Mouse (Mus musculus): ENCODE results near the gene Sdr39u1. TPM values are rescaled to one million over a fixed set of nuclear protein-coding genes. Genes with fewer than 3 reads are reported as not detected.

The Sdr39u1 gene
- polyA plus RNA-seq (2016; fragmentation: Nextera tagmentation; extraction: Ambion mirVana), result 63.5 and 68.3 TPM in 2 replicates

DNA sequence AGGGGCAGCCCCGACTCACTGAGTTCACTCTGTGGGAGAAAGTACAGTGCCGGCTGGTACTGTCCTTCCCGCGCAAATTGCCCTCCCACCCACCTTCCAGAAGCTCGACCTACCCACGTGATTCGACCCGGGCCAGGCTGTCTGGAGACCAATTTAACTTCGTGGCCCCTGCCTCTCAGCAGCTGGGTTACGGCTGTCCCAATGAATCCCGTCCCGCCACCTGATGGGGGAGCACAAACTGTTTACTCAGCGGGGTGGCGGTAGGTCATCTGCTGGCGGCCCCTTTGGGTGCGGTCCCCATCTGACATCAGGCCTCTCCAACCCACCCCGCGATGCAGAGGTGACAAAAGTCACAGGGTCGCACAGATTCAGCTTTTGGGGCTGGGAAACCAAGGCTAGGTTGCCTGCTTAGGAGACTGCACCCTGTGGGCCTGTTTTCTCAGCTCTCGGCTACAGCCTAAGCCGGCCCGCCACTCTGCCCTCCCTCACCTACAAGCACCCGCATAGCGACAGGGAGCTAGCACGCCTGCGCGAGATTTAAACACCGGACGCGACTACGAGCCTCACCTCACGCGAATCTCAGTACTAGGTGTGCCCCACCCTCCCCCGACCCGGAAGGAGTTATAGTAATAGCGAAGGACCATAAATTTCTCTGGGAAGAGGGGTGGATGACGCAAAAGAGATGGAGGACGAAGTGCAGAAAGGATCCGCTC, at the start of gene Sdr39u1:
TSS of gene Sdr39u1 (minus strand) at position 593 of the 713 bp plus-strand sequence.
- Histone ChIP-seq H3K27ac (peak within 1 kb of the TSS; percentile 65), H3K4me2 (replicated peaks) (peak within 1 kb of the TSS; percentile 82), H3K9ac (peak within 1 kb of the TSS; percentile 75), H3K9me3 (replicated peaks) (no peaks in the 10 kb centered on the region), H3K4me3 (peak within 1 kb of the TSS; percentile 49), H3K27me3 (no peaks in the 10 kb centered on the region), H3K4me1 (peaks cover 14% of the 10 kb centered on the region), H3K36me3 (peaks cover 30% of the 10 kb centered on the region)
- ATAC-seq (ENCODE audit: low FRiP score), result peak; percentile 94
- WGBS, result 4% methylated on average over 39 of the region's 39 CpGs

DNA sequence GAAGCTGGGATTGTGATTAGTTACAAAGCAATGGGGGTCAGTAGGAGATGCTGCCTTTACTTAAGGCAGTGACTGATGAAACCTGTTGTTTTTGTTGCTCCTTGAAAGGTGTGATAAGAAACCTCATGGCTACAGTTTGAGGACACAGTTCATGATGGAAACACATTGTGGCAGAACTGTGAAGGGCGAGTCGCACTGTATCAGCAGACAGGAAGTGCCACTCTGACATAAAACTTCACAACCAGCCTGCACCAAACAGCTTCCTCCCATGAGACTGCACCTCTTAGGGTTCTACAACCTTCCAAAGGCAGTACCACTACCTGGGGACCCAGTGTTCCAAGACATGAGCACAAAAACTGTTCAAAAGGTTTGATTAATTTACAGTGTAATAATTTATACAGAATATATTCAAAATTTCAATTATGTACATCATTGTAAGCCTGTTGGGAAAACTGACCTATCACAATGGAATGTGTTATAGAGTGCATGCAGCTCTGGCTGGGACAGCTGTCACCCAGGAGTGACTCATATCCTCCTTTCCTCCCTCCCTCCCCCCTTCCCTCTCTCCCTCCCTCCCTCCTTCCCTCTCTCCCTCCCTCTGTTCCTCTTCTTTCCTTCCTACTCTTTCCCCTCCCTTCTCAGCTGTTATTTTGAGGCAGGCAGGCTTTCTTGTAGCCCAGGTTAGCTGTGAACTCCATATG, 46.3 kb upstream of the Sdr39u1 start:
- H3K9me3 ChIP-seq (replicated peaks), result no peaks in the 10 kb centered on the region
- ATAC-seq (ENCODE audit: low FRiP score), result no peak
- WGBS, result 78% methylated on average over 2 of the region's 2 CpGs

GRCm38 (mm10) chr14:55944575-55944974, 44.5 kb upstream of the Sdr39u1 start, which contains the start of gene Cma1:
Gene Cma1 (minus strand): TSS chr14:55944675.
- Histone ChIP-seq H3K27me3 (no peaks in the 10 kb centered on the region), H3K27ac (no peak within 1 kb of the TSS), H3K9me3 (replicated peaks) (no peaks in the 10 kb centered on the region), H3K4me2 (replicated peaks) (no peak within 1 kb of the TSS), H3K36me3 (no peaks in the 10 kb centered on the region), H3K4me3 (no peak within 1 kb of the TSS), H3K4me1 (no peaks in the 10 kb centered on the region), H3K9ac (no peak within 1 kb of the TSS)
- no peak for ATAC-seq (ENCODE audit: low FRiP score)
- 94% methylated on average over 4 of the region's 4 CpGs for WGBS

More for the DNA sequence above, 46.3 kb upstream of the Sdr39u1 start:
- Histone ChIP-seq H3K9ac (no peak overlapping the region), H3K4me1 (no peaks in the 10 kb centered on the region), H3K27ac (no peak overlapping the region), H3K4me3 (no peak overlapping the region), H3K4me2 (replicated peaks) (no peak overlapping the region), H3K27me3 (no peaks in the 10 kb centered on the region), H3K36me3 (no peaks in the 10 kb centered on the region)

DNA sequence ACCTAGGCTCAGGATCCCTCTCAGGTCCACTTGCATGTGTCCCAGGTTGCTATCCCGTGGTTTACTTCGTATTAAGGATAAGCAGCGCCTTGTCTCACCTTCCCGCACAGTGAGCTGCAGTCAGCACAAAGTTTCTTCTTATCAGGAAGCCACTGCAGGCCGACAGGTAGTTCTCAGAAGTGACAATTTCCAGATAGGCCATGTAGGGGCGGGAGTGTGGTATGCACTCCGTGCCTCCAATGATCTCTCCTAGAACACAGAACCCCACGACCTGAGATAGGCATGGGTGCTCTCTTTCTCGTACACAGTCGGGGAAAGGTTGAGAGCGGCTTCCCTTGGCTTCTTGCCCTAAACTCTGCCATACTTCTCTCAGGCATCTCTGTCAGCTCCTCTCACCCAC, 43.5 kb upstream of the Sdr39u1 start:
- WGBS, result 90% methylated on average over 11 of the region's 11 CpGs
- ATAC-seq (ENCODE audit: low FRiP score), result no peak
- H3K4me1 ChIP-seq, result no peaks in the 10 kb centered on the region
- no peaks in the 10 kb centered on the region for H3K36me3 ChIP-seq
- no peak overlapping the region for H3K27ac ChIP-seq
- no peak overlapping the region for H3K4me3 ChIP-seq
- H3K9me3 ChIP-seq (replicated peaks), result no peaks in the 10 kb centered on the region
- no peak overlapping the region for H3K9ac ChIP-seq
- no peaks in the 10 kb centered on the region for H3K27me3 ChIP-seq
- H3K4me2 ChIP-seq (replicated peaks), result no peak overlapping the region

DNA sequence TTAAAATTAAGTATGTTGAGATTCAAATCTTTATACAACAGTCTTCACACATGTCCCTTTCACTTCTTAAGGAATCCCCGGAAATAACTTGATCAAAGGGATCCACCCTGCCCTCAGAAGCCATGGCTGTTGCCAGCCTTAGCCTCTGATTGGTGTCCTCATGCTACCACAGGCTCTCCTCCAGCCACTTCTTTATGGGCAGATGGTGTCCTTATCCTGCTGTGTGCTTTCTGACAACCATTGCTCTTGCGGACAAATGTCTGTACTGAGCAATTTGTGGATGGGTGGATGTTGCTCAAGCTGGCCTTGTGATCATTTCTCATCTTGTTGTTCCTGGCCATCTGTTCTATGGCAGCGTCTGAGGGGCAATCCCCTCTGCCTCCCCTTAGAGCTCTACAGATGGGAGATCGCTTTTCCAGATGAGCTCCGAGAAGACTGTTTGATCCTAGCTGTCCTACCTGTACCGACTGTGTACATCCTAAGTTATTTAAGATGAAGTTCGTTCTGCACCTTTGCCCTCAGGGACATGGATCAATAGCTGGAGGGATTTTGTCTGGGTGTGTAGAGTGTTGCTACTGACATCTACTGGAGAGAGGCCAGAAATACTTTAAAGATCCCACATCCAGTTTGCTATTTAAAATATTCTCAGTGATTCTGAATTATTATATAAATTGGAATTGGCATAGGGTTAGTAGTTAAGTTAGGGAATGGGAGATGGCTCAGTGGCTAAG, 40.1 kb upstream of the Sdr39u1 start:
- H3K4me2 ChIP-seq (replicated peaks), result no peak overlapping the region
- H3K9me3 ChIP-seq (replicated peaks), result no peaks in the 10 kb centered on the region
- no peak for ATAC-seq (ENCODE audit: low FRiP score)
- no peaks in the 10 kb centered on the region for H3K27me3 ChIP-seq
- no peaks in the 10 kb centered on the region for H3K36me3 ChIP-seq
- no peak overlapping the region for H3K9ac ChIP-seq
- H3K4me3 ChIP-seq, result no peak overlapping the region
- H3K27ac ChIP-seq, result no peak overlapping the region
- no peaks in the 10 kb centered on the region for H3K4me1 ChIP-seq
- WGBS, result 52% methylated on average over 7 of the region's 7 CpGs

DNA sequence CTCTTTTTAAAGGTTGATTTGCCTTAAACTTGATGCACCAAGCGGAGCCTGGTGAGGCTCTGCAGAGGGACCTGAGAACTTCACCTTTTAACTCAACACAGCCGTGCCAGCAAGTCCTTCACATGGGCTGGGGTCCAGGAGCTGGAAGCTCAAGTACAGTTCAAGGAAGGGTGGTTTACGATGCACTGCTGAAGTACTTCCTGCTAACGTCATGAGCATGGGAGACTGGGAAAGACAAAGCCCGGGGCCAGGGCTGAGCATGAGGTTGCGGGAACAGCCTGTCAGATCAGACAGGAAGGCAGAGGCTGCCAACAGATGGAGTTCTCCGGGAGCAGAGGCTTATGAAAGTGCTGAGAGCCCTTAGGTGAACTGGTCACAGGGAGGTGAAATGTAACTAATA, 33.5 kb upstream of the Sdr39u1 start:
- 62% methylated on average over 7 of the region's 7 CpGs for WGBS

DNA sequence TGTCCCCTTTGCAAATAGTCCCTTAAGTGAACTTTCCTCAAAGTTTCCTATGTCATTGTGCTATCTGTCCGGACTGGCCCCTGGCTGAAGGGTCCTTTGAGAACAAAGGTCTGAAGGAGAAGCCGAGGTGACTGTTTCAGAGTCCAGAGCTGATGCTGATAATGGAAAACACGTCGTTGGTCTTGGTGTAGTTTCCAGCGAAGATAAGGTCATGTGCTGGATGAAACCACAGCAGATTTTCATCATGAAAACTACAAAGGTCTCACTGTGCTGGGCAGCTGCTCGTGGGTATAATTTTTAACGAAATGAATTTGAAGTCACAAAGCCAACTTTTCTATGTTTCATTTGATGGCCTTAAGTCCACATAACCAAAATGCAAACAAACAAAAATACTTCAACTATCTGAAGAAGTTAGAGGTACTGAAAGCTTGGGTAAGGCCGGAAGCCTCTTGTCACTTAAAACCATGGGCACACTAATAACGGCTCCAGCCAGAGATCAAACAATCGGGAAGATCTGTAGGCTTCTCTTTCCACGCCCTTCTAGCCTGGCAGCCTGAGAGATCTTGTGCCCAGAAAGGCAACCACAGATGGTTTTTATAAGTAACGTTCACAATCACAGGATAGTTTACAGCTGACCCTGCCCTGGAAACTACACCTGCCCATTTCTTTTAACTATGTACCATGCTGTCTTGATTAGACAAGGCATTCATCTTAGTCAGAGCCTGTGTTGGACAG, 29.3 kb upstream of the Sdr39u1 start:
- Histone ChIP-seq H3K4me3 (no peak overlapping the region), H3K4me2 (replicated peaks) (no peak overlapping the region), H3K9ac (no peak overlapping the region), H3K4me1 (no peaks in the 10 kb centered on the region), H3K36me3 (no peaks in the 10 kb centered on the region), H3K27me3 (no peaks in the 10 kb centered on the region), H3K9me3 (replicated peaks) (no peaks in the 10 kb centered on the region), H3K27ac (no peak overlapping the region)
- ATAC-seq (ENCODE audit: low FRiP score), result no peak
- WGBS, result 77% methylated on average over 12 of the region's 12 CpGs

More for the DNA sequence above, 33.5 kb upstream of the Sdr39u1 start:
- no peak overlapping the region for H3K27ac ChIP-seq
- H3K4me3 ChIP-seq, result no peak overlapping the region
- no peaks in the 10 kb centered on the region for H3K9me3 ChIP-seq (replicated peaks)
- H3K27me3 ChIP-seq, result no peaks in the 10 kb centered on the region
- H3K9ac ChIP-seq, result no peak overlapping the region
- no peak overlapping the region for H3K4me2 ChIP-seq (replicated peaks)
- ATAC-seq (ENCODE audit: low FRiP score), result no peak
- H3K4me1 ChIP-seq, result no peaks in the 10 kb centered on the region
- no peaks in the 10 kb centered on the region for H3K36me3 ChIP-seq

DNA sequence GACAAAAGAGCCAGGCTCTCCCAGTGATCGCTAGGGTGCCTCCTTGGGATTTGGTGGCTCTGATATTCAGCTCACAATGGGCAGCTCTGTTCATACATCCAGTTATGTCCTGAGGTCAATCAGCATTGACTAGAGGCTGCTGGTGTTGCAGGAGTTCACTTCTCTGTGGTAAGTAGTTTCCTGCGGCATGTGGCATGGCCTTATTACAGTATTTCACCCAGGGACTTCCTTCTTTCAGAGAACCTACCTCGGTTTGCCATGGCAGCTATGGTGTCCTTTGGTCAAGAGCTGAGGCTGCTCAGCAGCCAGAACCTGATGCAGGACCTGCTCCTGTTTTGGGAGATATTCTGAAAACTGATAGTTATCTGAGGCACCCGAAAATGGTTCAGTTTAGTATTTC, 26.8 kb upstream of the Sdr39u1 start:
- H3K4me1 ChIP-seq, result no peaks in the 10 kb centered on the region
- H3K9ac ChIP-seq, result no peak overlapping the region
- no peaks in the 10 kb centered on the region for H3K36me3 ChIP-seq
- no peaks in the 10 kb centered on the region for H3K9me3 ChIP-seq (replicated peaks)
- no peak overlapping the region for H3K4me3 ChIP-seq
- WGBS, result 81% methylated on average over 4 of the region's 4 CpGs
- H3K27me3 ChIP-seq, result no peaks in the 10 kb centered on the region
- no peak overlapping the region for H3K4me2 ChIP-seq (replicated peaks)
- H3K27ac ChIP-seq, result no peak overlapping the region
- ATAC-seq (ENCODE audit: low FRiP score), result no peak

- H3K4me2 ChIP-seq (replicated peaks), result no peak overlapping the region
- no peak for ATAC-seq (ENCODE audit: low FRiP score)
- no peak overlapping the region for H3K9ac ChIP-seq
- H3K36me3 ChIP-seq, result no peaks in the 10 kb centered on the region
- peaks cover 6% of the 10 kb centered on the region; the same call in 1 of the 2 replicates for H3K27me3 ChIP-seq
- H3K27ac ChIP-seq, result no peak overlapping the region
- H3K4me3 ChIP-seq, result no peak overlapping the region
- H3K9me3 ChIP-seq (replicated peaks), result no peaks in the 10 kb centered on the region
- WGBS, result 79% methylated on average over 7 of the region's 7 CpGs
- no peaks in the 10 kb centered on the region for H3K4me1 ChIP-seq
These were observed 22.6 kb upstream of the Sdr39u1 start for GRCm38 (mm10) chr14:55922475-55923232.

- H3K36me3 ChIP-seq, result no peaks in the 10 kb centered on the region
- ATAC-seq (ENCODE audit: low FRiP score), result peak; percentile 88
- H3K4me3 ChIP-seq, result no peak overlapping the region
- H3K27ac ChIP-seq, result no peak overlapping the region
- no peaks in the 10 kb centered on the region for H3K4me1 ChIP-seq
- peaks cover 6% of the 10 kb centered on the region; the same call in 1 of the 2 replicates for H3K27me3 ChIP-seq
- H3K9ac ChIP-seq, result no peak overlapping the region
- no peaks in the 10 kb centered on the region for H3K9me3 ChIP-seq (replicated peaks)
- H3K4me2 ChIP-seq (replicated peaks), result peak overlapping the region; percentile 31; the same call in 1 of the 2 replicates
- 41% methylated on average over 14 of the region's 14 CpGs for WGBS
These were observed 18.4 kb upstream of the Sdr39u1 start for GRCm38 (mm10) chr14:55918240-55919082.

DNA sequence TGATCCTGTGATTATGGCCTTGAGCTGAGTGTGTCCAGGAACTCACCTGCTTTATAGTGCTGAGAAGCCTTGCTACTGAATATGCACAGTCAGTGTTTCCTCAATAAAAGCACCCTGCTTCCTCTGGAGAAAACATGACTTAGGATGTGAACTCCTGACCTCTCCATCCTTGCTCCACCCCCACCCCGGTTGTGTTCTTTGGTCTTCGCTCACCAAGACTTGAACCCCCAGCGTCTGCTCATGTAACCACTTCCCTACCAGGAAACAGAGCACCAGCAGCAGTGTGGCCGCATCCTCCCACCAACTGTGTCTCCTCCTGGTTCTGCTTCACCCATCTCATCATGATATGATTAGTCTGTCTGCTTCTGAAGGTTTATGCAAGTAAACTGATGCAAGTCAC, 13.3 kb upstream of the Sdr39u1 start:
- H3K4me1 ChIP-seq, result no peaks in the 10 kb centered on the region
- no peaks in the 10 kb centered on the region for H3K27me3 ChIP-seq
- WGBS, result 48% methylated on average over 4 of the region's 4 CpGs
- no peak overlapping the region for H3K4me3 ChIP-seq
- H3K9ac ChIP-seq, result no peak overlapping the region
- no peaks in the 10 kb centered on the region for H3K9me3 ChIP-seq (replicated peaks)
- no peak for ATAC-seq (ENCODE audit: low FRiP score)
- H3K36me3 ChIP-seq, result no peaks in the 10 kb centered on the region
- H3K4me2 ChIP-seq (replicated peaks), result no peak overlapping the region
- no peak overlapping the region for H3K27ac ChIP-seq
